Mouse (Mus musculus): ENCODE results near the gene Tlx1. TPM values are rescaled to one million over a fixed set of nuclear protein-coding genes. Genes with fewer than 3 reads are reported as not detected.

Tlx1 gene
- total and polyA plus RNA-seq, 3 experiments = 0.16 TPM; not detected in 2

DNA sequence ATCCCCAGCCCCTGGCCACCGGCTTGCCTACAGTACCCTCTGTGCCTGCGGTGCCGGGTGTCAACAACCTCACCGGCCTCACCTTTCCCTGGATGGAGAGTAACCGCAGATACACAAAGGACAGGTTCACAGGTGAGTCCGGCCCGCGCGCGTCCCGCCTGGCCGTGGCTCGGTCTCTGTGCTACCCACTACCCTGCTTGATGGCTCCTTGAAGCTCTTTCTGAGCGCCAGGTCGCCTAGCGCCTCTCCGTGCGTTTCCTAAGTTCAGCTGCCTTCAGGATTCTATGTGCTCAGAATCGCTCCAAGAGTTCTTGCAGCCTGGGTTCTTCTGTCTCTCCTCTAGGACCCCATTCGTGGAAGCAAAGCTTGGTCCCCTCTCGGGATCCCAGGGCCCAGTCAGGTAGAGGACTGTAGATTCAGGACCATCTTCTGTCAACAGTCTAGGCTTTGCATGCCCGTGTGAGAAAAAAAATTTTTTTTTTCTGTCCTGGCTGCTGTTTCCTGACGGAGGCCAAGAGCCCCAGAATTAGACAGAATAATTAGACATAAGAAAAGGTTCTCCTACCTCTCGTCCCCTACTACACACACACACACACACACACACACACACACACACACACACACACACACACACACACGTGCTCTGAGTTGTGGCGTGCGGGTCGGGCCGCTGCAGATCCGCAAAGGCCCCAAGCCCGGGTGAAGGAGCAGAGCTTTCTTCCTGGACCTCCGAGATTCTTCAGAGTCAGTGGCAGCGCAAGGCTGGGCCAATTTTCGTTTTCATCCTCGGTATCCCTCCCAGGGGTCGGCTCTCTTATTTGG, 1.1 kb downstream of the Tlx1 start:
- Histone ChIP-seq H3K36me3 (replicated peaks) (no peaks in the 10 kb centered on the region), H3K4me1 (ENCODE audit: insufficient read depth, low read depth, low read length) (no peaks in the 10 kb centered on the region), H3K4me3 (ENCODE audit: low read depth, low read length) (no peak overlapping the region; the same call in 1 of the 2 replicates), H3K27me3 (ENCODE audit: insufficient read depth, low read length) (peaks cover 41% of the 10 kb centered on the region), H3K9me3 (replicated peaks) (no peaks in the 10 kb centered on the region)
- ATAC-seq (ENCODE audit: extremely low read depth, insufficient number of reproducible peaks, low FRiP score, poor library complexity, severe bottlenecking) (no peak), DNase-seq (ENCODE audit: low spot score) (no peak)
- TF ChIP-seq GATA2 (IDR thresholded peaks at IDR 0.05; ENCODE audit: borderline replicate concordance, low read depth, low read length) = no peak
- no peak for TF ChIP-seq CTCF (IDR thresholded peaks at IDR 0.05; ENCODE audit: low read depth, low read length)
- TF ChIP-seq GATA1 (IDR thresholded peaks at IDR 0.05; ENCODE audit: borderline replicate concordance, low read length) = no peak
- TF ChIP-seq TAL1 (conservative IDR thresholded peaks at IDR 0.05; ENCODE audit: low read depth, low read length) = no peak
- TF ChIP-seq POLR2AphosphoS5 (IDR thresholded peaks at IDR 0.05; ENCODE audit: insufficient replicate concordance, low read depth, low read length) = no peak

DNA sequence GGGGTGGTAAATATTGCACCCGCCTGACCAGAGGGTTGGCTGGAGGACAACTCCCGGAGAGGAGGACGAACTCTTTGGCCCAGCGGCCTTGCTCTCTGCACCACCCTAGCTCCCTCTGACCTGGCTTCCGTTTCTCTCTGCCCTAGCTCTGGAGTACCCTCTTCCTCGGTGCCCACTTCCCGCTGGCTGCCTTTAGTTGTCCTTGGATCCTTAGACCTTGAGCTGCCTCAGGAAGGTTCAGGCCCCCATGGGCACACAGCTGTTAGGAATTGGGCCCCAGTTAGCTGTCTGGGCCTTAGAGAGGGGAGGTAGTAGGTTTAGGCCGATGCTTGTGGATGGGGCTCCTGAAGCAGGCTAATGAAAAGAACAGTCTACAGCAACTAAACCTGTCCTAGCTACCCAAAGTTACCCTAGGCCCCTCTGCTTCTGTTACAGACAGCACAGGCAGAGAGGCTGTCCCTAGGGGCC, 1.7 kb downstream of the Tlx1 start:
- no peak for ATAC-seq (ENCODE audit: extremely low read depth, insufficient number of reproducible peaks, low FRiP score, poor library complexity, severe bottlenecking)
- H3K9me3 ChIP-seq (replicated peaks) = no peaks in the 10 kb centered on the region
- no peaks in the 10 kb centered on the region for H3K4me1 ChIP-seq (ENCODE audit: insufficient read depth, low read depth, low read length)
- DNase-seq (ENCODE audit: low spot score) = no peak
- H3K4me3 ChIP-seq (ENCODE audit: low read depth, low read length) = no peak overlapping the region
- H3K36me3 ChIP-seq (replicated peaks) = no peaks in the 10 kb centered on the region
- TF ChIP-seq POLR2AphosphoS5 (IDR thresholded peaks at IDR 0.05; ENCODE audit: insufficient replicate concordance, low read depth, low read length) (no peak), GATA2 (IDR thresholded peaks at IDR 0.05; ENCODE audit: borderline replicate concordance, low read depth, low read length) (no peak), GATA1 (IDR thresholded peaks at IDR 0.05; ENCODE audit: borderline replicate concordance, low read length) (no peak), TAL1 (conservative IDR thresholded peaks at IDR 0.05; ENCODE audit: low read depth, low read length) (no peak), CTCF (IDR thresholded peaks at IDR 0.05; ENCODE audit: low read depth, low read length) (no peak)
- peaks cover 37% of the 10 kb centered on the region for H3K27me3 ChIP-seq (ENCODE audit: insufficient read depth, low read length)

DNA sequence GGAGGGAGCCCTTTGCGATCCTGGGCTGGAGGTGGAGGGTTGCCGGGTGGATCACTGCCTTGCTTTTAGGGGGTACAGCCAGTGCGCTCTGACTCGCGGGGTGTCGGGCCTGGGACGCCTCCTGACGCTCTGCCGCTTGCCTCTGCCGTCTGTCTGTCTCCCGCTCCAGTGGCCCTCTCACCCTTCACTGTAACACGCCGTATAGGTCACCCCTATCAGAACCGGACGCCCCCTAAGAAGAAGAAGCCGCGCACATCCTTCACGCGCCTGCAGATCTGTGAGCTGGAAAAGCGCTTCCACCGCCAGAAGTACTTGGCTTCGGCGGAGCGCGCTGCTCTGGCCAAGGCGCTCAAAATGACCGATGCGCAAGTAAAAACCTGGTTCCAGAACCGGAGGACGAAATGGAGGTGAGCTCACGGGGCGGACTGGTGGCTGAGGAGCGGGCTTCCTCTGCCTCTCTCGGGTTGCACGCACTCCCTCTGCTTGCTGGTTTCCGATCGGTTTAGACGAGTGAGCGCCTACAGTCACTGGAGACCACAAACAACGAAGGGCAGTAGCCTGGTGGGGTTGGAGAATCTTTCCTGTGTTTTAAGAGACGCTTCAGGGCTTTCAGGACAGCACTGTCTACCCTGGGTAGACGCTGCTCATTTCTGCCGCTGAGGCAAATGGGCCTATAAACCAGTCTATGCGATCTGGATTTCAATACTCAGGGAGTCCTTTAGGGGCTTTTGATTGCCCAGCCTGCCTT, 3.0 kb downstream of the Tlx1 start:
- no peaks in the 10 kb centered on the region for H3K4me1 ChIP-seq (ENCODE audit: insufficient read depth, low read depth, low read length)
- no peak for TF ChIP-seq POLR2AphosphoS5 (IDR thresholded peaks at IDR 0.05; ENCODE audit: insufficient replicate concordance, low read depth, low read length)
- TF ChIP-seq TAL1 (conservative IDR thresholded peaks at IDR 0.05; ENCODE audit: low read depth, low read length) = no peak
- TF ChIP-seq CTCF (IDR thresholded peaks at IDR 0.05; ENCODE audit: low read depth, low read length) = no peak
- TF ChIP-seq GATA2 (IDR thresholded peaks at IDR 0.05; ENCODE audit: borderline replicate concordance, low read depth, low read length) = no peak
- TF ChIP-seq GATA1 (IDR thresholded peaks at IDR 0.05; ENCODE audit: borderline replicate concordance, low read length) = no peak
- ATAC-seq (ENCODE audit: extremely low read depth, insufficient number of reproducible peaks, low FRiP score, poor library complexity, severe bottlenecking) (no peak), DNase-seq (ENCODE audit: low spot score) (no peak)
- no peaks in the 10 kb centered on the region for H3K36me3 ChIP-seq (replicated peaks)
- H3K9me3 ChIP-seq (replicated peaks) = no peaks in the 10 kb centered on the region
- H3K27me3 ChIP-seq (ENCODE audit: insufficient read depth, low read length) = peaks cover 36% of the 10 kb centered on the region
- no peak overlapping the region for H3K4me3 ChIP-seq (ENCODE audit: low read depth, low read length)

DNA sequence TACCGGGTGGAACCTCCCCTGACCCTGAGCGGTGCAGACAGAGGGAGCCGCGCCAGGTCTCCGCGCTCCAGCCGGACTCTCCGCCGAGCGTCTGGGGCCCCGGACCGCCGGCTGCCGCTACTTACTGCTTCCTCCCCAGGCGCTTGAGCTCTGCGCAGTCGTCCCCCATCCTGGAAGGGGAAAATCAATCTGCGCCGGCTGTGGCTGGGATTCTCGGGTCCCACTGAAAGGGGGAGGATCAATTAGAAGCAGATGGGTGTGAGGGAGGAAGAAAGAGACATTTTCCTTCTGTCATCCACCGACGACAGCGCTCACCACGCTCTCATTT, 3.5 kb downstream of the Tlx1 start:
- no peak for TF ChIP-seq GATA1 (IDR thresholded peaks at IDR 0.05; ENCODE audit: borderline replicate concordance, low read length)
- no peak for TF ChIP-seq POLR2AphosphoS5 (IDR thresholded peaks at IDR 0.05; ENCODE audit: insufficient replicate concordance, low read depth, low read length)
- no peak for TF ChIP-seq GATA2 (IDR thresholded peaks at IDR 0.05; ENCODE audit: borderline replicate concordance, low read depth, low read length)
- Histone ChIP-seq H3K4me1 (ENCODE audit: insufficient read depth, low read depth, low read length) (no peaks in the 10 kb centered on the region), H3K36me3 (replicated peaks) (no peaks in the 10 kb centered on the region), H3K27me3 (ENCODE audit: insufficient read depth, low read length) (peaks cover 40% of the 10 kb centered on the region), H3K9me3 (replicated peaks) (no peaks in the 10 kb centered on the region), H3K4me3 (ENCODE audit: low read depth, low read length) (no peak overlapping the region)
- ATAC-seq (ENCODE audit: extremely low read depth, insufficient number of reproducible peaks, low FRiP score, poor library complexity, severe bottlenecking) (no peak), DNase-seq (ENCODE audit: low spot score) (no peak)

DNA sequence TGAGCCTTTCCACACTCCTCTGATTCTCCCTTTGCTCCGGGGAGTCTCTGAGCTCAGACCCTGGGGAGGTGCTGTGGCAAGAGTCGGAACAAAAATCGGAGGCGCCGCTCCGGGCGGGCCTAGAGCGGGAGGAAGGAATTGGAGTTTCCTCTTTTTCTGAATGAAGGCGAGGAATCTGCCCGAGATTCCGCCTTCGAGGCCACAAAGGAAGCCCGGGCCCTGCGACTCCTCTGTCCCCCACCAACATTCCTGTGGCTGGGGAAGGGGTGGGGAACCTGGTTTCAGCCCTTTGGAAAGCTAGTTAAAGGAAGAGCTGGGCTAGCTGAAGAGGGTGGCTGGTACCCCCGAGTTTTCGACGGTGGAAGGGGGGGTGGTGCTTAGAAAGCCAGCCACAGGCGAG, 4.0 kb downstream of the Tlx1 start:
- DNase-seq (ENCODE audit: low spot score) (no peak), ATAC-seq (ENCODE audit: extremely low read depth, insufficient number of reproducible peaks, low FRiP score, poor library complexity, severe bottlenecking) (no peak)
- Histone ChIP-seq H3K9me3 (replicated peaks) (no peaks in the 10 kb centered on the region), H3K27me3 (ENCODE audit: insufficient read depth, low read length) (peaks cover 44% of the 10 kb centered on the region), H3K4me1 (ENCODE audit: insufficient read depth, low read depth, low read length) (no peaks in the 10 kb centered on the region), H3K4me3 (ENCODE audit: low read depth, low read length) (no peak overlapping the region), H3K36me3 (replicated peaks) (no peaks in the 10 kb centered on the region)
- no peak for TF ChIP-seq POLR2AphosphoS5 (IDR thresholded peaks at IDR 0.05; ENCODE audit: insufficient replicate concordance, low read depth, low read length)
- TF ChIP-seq GATA2 (IDR thresholded peaks at IDR 0.05; ENCODE audit: borderline replicate concordance, low read depth, low read length) = no peak
- no peak for TF ChIP-seq GATA1 (IDR thresholded peaks at IDR 0.05; ENCODE audit: borderline replicate concordance, low read length)

DNA sequence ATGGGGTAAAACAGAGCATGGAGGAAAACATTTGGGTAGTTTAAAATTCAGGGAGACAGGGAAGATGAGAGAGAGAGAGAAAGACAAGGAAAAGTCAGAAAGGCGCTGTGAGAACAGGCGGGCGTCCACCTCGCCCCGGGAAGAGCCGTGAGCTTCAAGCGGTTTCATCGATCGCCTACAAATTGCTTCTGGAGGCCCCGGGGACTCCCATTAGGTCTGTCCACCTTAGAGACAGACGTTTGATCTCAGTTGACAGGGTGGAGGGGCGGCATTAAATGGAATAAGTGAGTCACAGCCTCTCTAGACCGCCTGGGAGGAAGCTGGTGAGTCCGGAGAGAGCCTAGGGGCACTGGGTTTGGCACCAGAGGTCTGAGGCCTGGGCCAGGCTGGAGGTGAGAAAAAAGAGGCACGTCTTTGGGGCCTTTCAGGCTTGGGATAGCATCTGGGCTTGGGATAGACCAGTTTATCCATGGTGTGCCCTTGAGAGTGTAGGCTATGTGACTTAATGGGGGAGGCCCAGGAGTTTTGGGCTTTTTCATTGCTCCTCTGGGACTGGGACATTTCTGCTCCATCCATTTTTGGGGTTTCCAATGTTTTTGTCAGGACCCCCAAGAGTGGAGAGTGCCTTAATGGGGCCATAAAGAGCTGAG, 4.8 kb downstream of the Tlx1 start:
- Histone ChIP-seq H3K4me3 (ENCODE audit: low read depth, low read length) (no peak overlapping the region), H3K9me3 (replicated peaks) (no peaks in the 10 kb centered on the region), H3K36me3 (replicated peaks) (no peaks in the 10 kb centered on the region), H3K27me3 (ENCODE audit: insufficient read depth, low read length) (peaks cover 51% of the 10 kb centered on the region), H3K4me1 (ENCODE audit: insufficient read depth, low read depth, low read length) (no peaks in the 10 kb centered on the region)
- no peak for TF ChIP-seq CTCF (IDR thresholded peaks at IDR 0.05; ENCODE audit: low read depth, low read length)
- no peak for TF ChIP-seq GATA1 (IDR thresholded peaks at IDR 0.05; ENCODE audit: borderline replicate concordance, low read length)
- no peak for TF ChIP-seq POLR2AphosphoS5 (IDR thresholded peaks at IDR 0.05; ENCODE audit: insufficient replicate concordance, low read depth, low read length)
- no peak for TF ChIP-seq GATA2 (IDR thresholded peaks at IDR 0.05; ENCODE audit: borderline replicate concordance, low read depth, low read length)
- no peak for TF ChIP-seq TAL1 (conservative IDR thresholded peaks at IDR 0.05; ENCODE audit: low read depth, low read length)
- DNase-seq (ENCODE audit: low spot score) (no peak), ATAC-seq (ENCODE audit: extremely low read depth, insufficient number of reproducible peaks, low FRiP score, poor library complexity, severe bottlenecking) (no peak)

Measured in G1E (cell line).